ENCODE assay signal across 9 mouse cellular contexts in the genomic region with DNA sequence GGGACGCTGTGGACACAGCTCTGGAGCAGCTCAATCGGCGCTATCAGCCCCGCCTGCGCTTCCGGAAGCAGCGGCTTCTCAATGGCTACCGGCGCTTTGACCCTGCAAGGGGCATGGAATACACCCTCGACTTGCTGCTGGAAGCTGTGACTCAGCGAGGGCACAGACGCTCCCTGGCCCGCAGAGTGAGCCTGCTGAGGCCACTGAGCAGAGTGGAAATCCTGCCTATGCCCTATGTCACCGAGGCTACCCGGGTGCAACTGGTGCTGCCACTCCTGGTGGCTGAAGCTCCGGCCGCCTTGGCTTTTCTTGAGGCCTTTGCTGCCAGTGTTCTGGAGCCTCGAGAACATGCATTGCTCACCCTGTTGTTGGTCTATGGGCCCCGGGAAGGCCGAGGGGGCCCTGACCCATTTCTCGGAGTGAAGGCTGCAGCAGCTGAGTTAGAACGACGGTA. TPM values are rescaled to one million over a fixed set of nuclear protein-coding genes. Genes with fewer than 3 reads are reported as not detected.
DNase-seq lines count a peak whose midpoint lies in the region; ATAC-seq and TF ChIP-seq lines count a peak whose summit lies in the region.
"Had no signal": no experiment of that assay in that cellular context is flagged by ENCODE, and none has a peak within 500 bp of the region (broad histone marks: within the 10 kb centered on the region; RNA-seq: fewer than 3 reads in every experiment).

No protein-coding gene starts in this region.

- no peaks in the 10 kb centered on the region for H3K27me3 ChIP-seq in hindbrain, embryonic 15.5 days

- DNase-seq in lung, adult 2 months = no peak
- DNase-seq in lung, postnatal 36 days = no peak
- DNase-seq in embryo, embryonic 10.5 days (ENCODE audit: low spot score) = peak; percentile 40
- DNase-seq in frontal cortex, postnatal 25 days (ENCODE audit: low spot score in 2 of 2) = no peak
- no peak for DNase-seq in cerebellum, adult 18-20 months
- no peak for DNase-seq in adipocyte (ENCODE audit: low spot score)

- no peak overlapping the region for H3K27ac ChIP-seq in hindbrain, embryonic 15.5 days (replicated peaks)

- H3K36me3 ChIP-seq in hindbrain, embryonic 15.5 days = peaks cover 40% of the 10 kb centered on the region

- peak overlapping the region; percentile 23 for H3K4me3 ChIP-seq in lung, adult 2 months (replicated peaks; ENCODE audit: extremely low read depth, low read depth, low read length)
- H3K4me3 ChIP-seq in hindbrain, embryonic 15.5 days = no peak overlapping the region

- H3K9ac ChIP-seq in hindbrain, embryonic 15.5 days = 0 out of 2 replicates have a peak overlapping the region, but pooled peaks have one; percentile 6

- no peak for TF ChIP-seq CTCF in lung, adult 2 months (IDR thresholded peaks at IDR 0.05; ENCODE audit: insufficient read depth, low read length)

- H3K9me3 ChIP-seq in hindbrain, embryonic 15.5 days = no peaks in the 10 kb centered on the region

- no peak for ATAC-seq in hindbrain, embryonic 15.5 days (ENCODE audit: low FRiP score, low read depth)
- peak; percentile 22 for ATAC-seq in megakaryocyte, adult 5-6 weeks (ENCODE audit: poor library complexity, severe bottlenecking)

- H3K4me1 ChIP-seq in lung, adult 2 months (ENCODE audit: control insufficient read depth, insufficient read depth, low read length) = no peaks in the 10 kb centered on the region; the same call in 1 of the 2 replicates
- H3K4me1 ChIP-seq in hindbrain, embryonic 15.5 days (replicated peaks) = peaks cover 43% of the 10 kb centered on the region

- H3K4me2 ChIP-seq in hindbrain, embryonic 15.5 days = 0 out of 2 replicates have a peak overlapping the region, but pooled peaks have one; percentile 5

- TF ChIP-seq POLR2A in lung, adult 2 months (IDR thresholded peaks at IDR 0.05; ENCODE audit: borderline replicate concordance, extremely low read depth, low read depth, low read length) = no peak

- WGBS in lung, adult 2 months = 35% methylated on average over 23 of the region's 23 CpGs
- 26% methylated on average over 23 of the region's 23 CpGs for WGBS in hindbrain, embryonic 15.5 days

RNA-seq across cellular contexts. Expression of a gene that starts 4.8 kb away (rescaled TPM):
- polyA plus RNA-seq in lung, adult 2 months (2012; rRNA removed) = 39.3 and 47.2 TPM in 2 replicates
- 18.7 and 19.0 TPM in 2 replicates for polyA plus RNA-seq in hindbrain, embryonic 15.5 days (2015; fragmentation: Nextera tagmentation; extraction: Ambion mirVana)
- total RNA-seq in megakaryocyte, adult 5-6 weeks (2015) = 5.0 and 5.1 TPM in 2 replicates
- 11.3 and 13.5 TPM in 2 replicates for total RNA-seq in megakaryocyte, adult 5-6 weeks (2017)

RNA-seq across cellular contexts. Expression of a gene that starts 14.0 kb away (rescaled TPM):
- 43.6 and 48.7 TPM in 2 replicates for polyA plus RNA-seq in lung, adult 2 months (2012; rRNA removed)
- polyA plus RNA-seq in hindbrain, embryonic 15.5 days (2015; fragmentation: Nextera tagmentation; extraction: Ambion mirVana) = 78.7 and 82.1 TPM in 2 replicates
- 18.1 and 24.0 TPM in 2 replicates for total RNA-seq in megakaryocyte, adult 5-6 weeks (2015)
- total RNA-seq in megakaryocyte, adult 5-6 weeks (2017) = 53.7 and 54.5 TPM in 2 replicates

RNA-seq across cellular contexts. Expression of a gene that starts 32.9 kb away (rescaled TPM):
- 21.3 and 22.2 TPM in 2 replicates for polyA plus RNA-seq in lung, adult 2 months (2012; rRNA removed)
- 134 and 138 TPM in 2 replicates for polyA plus RNA-seq in hindbrain, embryonic 15.5 days (2015; fragmentation: Nextera tagmentation; extraction: Ambion mirVana)
- total RNA-seq in megakaryocyte, adult 5-6 weeks (2015) = not detected in 2 replicates
- 0.07 TPM in 1 of 2 replicates, not detected in the other for total RNA-seq in megakaryocyte, adult 5-6 weeks (2017)

RNA-seq across cellular contexts. Expression of a gene that starts 34.7 kb away (rescaled TPM):
- polyA plus RNA-seq in lung, adult 2 months (2012; rRNA removed) = not detected in 2 replicates
- 0.10 and 0.18 TPM in 2 replicates for polyA plus RNA-seq in hindbrain, embryonic 15.5 days (2015; fragmentation: Nextera tagmentation; extraction: Ambion mirVana)
- total RNA-seq in megakaryocyte, adult 5-6 weeks (2015) = not detected in 2 replicates
- total RNA-seq in megakaryocyte, adult 5-6 weeks (2017) = not detected in 2 replicates
- total RNA-seq: layer of hippocampus, postnatal 25 days had no signal

RNA-seq across cellular contexts. Expression of a gene that starts 50.5 kb away (rescaled TPM):
- 2.2 and 4.9 TPM in 2 replicates for polyA plus RNA-seq in lung, adult 2 months (2012; rRNA removed)
- 0.14 and 0.26 TPM in 2 replicates for polyA plus RNA-seq in hindbrain, embryonic 15.5 days (2015; fragmentation: Nextera tagmentation; extraction: Ambion mirVana)
- total RNA-seq in megakaryocyte, adult 5-6 weeks (2015) = not detected in 2 replicates
- total RNA-seq in megakaryocyte, adult 5-6 weeks (2017) = not detected in 2 replicates
